Mouse (Mus musculus) embryonic facial prominence, embryonic 11.5 days (tissue): Measurements from ENCODE around the gene Flot1. TPM values are rescaled to one million over a fixed set of nuclear protein-coding genes. Genes with fewer than 3 reads are reported as not detected.

Experiments used
- ATAC-seq: fragments of 200-750 bp; cut with Nextera tagmentation; replicated peaks from 2 replicates; pipeline ENCODE4 v1.8.0; 2017; ENCODE audit warnings: low read depth; ENCODE audit not compliant: insufficient number of reproducible peaks, low FRiP score, low TSS enrichment
- DNase-seq: peaks from one replicate; pipeline ENCODE4 v3.0.0-alpha.2; 2015; ENCODE audit warnings: low spot score
- H3K27ac ChIP-seq: fragments of 300-500 bp; sonication (generic); replicated peaks from 2 replicates; pipeline ENCODE4 v1.5.1; 2014; ENCODE audit warnings: mild to moderate bottlenecking, low read depth, low read length, control low read depth
- H3K27me3 ChIP-seq: fragments of 300-500 bp; sonication (generic); 2 replicates; pipeline ENCODE4 v1.6.1; 2014; ENCODE audit warnings: mild to moderate bottlenecking, low read length, moderate library complexity, mixed read lengths; ENCODE audit not compliant: control insufficient read depth, insufficient read depth
- H3K36me3 ChIP-seq: fragments of 300-500 bp; sonication (generic); replicated peaks from 2 replicates; pipeline ENCODE4 v1.6.1; 2014; ENCODE audit warnings: low read depth, mild to moderate bottlenecking, low read length, moderate library complexity, mixed read lengths; ENCODE audit not compliant: control insufficient read depth, insufficient read depth
- H3K4me1 ChIP-seq: fragments of 300-500 bp; sonication (generic); 2 replicates; pipeline ENCODE4 v1.6.1; 2014; ENCODE audit warnings: low read length, mixed read lengths; ENCODE audit not compliant: control insufficient read depth, insufficient read depth
- H3K4me2 ChIP-seq: fragments of 300-500 bp; sonication (generic); 2 replicates; pipeline ENCODE4 v1.6.1; 2014; ENCODE audit warnings: low read depth, mild to moderate bottlenecking, control low read depth, low read length, moderate library complexity
- H3K4me3 ChIP-seq: fragments of 300-500 bp; sonication (generic); 2 replicates; pipeline ENCODE4 v1.5.1; 2014; ENCODE audit warnings: low read depth, low read length, control low read depth
- H3K9ac ChIP-seq: fragments of 300-500 bp; sonication (generic); replicated peaks from 2 replicates; pipeline ENCODE4 v1.6.1; 2014; ENCODE audit warnings: mild to moderate bottlenecking, control low read depth, low read length
- H3K9me3 ChIP-seq: fragments of 300-500 bp; sonication (generic); replicated peaks from 2 replicates; pipeline ENCODE4 v1.6.1; 2016; ENCODE audit warnings: mild to moderate bottlenecking, low read length, inconsistent platforms, mixed read lengths; ENCODE audit not compliant: control insufficient read depth
- WGBS: fragments of 180-500 bp; shearing (Covaris S2); extraction: QIAGEN DNeasy Blood & Tissue Kit; methylation state at CpG from one replicate; pipeline ENCODE4 v1.1.7; 2014; 5-methylcytosine and 5-hydroxymethylcytosine counted together
- polyA plus RNA-seq: library from polyadenylated mRNA; unstranded; fragments of >200 nt; fragmentation: Nextera tagmentation; extraction: Ambion mirVana; gene quantifications from 2 replicates; pipeline ENCODE4 v1.2.1, GENCODE M21; 2014

Flot1 gene
- polyA plus RNA-seq, 1 experiment from 2014 or later, result 53.8 TPM

DNA sequence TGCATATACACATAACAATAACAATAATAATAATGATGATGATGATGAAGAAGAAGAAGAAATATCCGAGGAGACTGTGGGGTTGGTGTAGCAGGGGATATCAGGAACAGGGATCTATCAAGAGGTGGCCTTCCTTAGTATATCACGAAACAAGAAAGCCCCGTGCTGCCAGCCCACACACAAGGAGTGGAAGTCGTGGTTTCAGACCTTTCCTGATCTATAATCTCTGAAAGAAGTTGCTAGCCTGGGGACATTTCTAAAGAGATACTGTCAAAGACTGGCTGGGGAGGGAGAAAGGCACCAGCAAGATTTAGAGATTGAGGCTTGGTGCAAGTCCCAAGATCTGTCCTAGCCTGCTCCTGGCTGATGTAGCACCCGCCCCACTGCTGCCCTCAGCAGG is 26.2 kb upstream of the Flot1 start:
- no peak overlapping the region for H3K9ac ChIP-seq
- H3K4me3 ChIP-seq, result no peak overlapping the region
- H3K4me1 ChIP-seq, result no peaks in the 10 kb centered on the region
- WGBS, result 70% methylated on average over 5 of the region's 5 CpGs
- H3K36me3 ChIP-seq, result no peaks in the 10 kb centered on the region
- no peaks in the 10 kb centered on the region for H3K9me3 ChIP-seq
- H3K4me2 ChIP-seq, result no peak overlapping the region
- ATAC-seq, result no peak
- no peaks in the 10 kb centered on the region; the same call in 1 of the 2 replicates for H3K27me3 ChIP-seq
- no peak overlapping the region for H3K27ac ChIP-seq
- no peak for DNase-seq

DNA sequence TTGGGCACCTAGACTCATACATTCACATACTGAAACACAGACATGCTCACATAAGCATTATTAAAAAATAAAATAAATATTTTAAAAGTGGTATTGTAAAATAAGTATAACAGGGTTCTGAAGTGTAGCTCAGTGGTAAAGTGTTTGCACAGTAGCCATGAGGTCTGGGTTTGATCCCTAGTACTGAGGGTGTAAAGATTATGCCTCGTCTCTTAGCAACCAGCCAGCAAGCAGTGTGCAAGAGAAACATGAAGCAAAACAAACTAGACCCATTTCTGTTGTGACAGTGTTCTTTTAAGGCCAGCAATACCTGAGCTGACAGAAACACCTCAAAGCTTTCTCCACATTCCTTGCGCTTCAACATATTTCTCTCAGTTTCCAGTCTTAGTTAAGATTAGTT is 22.1 kb upstream of the Flot1 start:
- no peak for DNase-seq
- Histone ChIP-seq H3K9ac (no peak overlapping the region), H3K4me3 (no peak overlapping the region), H3K27ac (no peak overlapping the region), H3K4me2 (no peak overlapping the region), H3K9me3 (no peaks in the 10 kb centered on the region), H3K4me1 (no peaks in the 10 kb centered on the region), H3K27me3 (no peaks in the 10 kb centered on the region; the same call in 1 of the 2 replicates), H3K36me3 (no peaks in the 10 kb centered on the region)
- 78% methylated on average over 2 of the region's 2 CpGs for WGBS
- ATAC-seq, result no peak

DNA sequence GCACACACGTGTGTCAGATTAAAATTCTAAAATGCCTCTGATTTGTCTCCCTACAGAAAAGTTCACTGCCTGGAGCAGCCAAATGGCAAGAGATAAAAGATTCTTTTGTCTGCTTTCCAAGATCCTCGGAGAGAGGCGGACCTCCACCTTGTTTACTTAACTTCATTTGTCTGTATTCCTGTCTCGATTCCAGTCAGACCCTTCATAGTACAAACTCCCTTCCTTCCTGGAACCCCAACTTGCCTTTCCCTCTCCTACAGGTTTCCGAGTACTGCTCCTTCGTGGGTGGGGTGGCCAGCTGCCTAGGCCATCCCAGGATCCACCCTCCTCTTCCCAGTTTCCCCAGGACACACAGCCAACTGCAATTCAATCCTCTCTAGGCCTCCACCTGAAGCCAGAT is 20.0 kb upstream of the Flot1 start:
- no peaks in the 10 kb centered on the region for H3K36me3 ChIP-seq
- H3K9me3 ChIP-seq, result no peaks in the 10 kb centered on the region
- DNase-seq, result no peak
- no peak overlapping the region for H3K27ac ChIP-seq
- no peaks in the 10 kb centered on the region for H3K4me1 ChIP-seq
- H3K4me3 ChIP-seq, result no peak overlapping the region
- 46% methylated on average over 6 of the region's 6 CpGs for WGBS
- no peaks in the 10 kb centered on the region; the same call in 1 of the 2 replicates for H3K27me3 ChIP-seq
- no peak overlapping the region for H3K4me2 ChIP-seq
- H3K9ac ChIP-seq, result no peak overlapping the region
- ATAC-seq, result no peak

DNA sequence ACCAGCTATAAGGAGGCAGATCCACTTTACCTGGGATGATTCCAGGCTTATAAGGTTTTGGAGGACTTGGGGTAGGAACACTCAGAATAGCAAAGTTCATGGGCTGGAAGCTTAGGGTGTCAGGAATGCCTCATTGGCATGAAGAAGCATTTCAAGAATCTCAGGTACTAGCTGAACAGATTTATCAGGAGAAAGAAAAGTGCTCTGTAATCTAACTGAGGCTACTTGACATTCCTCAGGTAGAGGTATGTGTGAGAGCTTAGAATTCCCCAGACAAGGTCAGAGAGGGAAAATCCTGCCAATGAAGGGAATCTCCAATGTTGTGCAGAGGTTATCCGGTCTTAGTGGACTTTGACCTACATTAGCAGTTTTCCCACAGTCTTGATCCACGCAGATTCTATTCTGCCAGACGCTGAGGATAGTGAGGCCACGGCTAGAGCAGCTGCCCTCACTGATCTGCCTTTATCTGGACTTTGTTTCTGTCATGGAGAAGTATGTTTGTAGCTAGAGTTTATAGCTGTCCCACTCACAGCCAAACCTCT is 19.1 kb upstream of the Flot1 start:
- ATAC-seq (no peak), DNase-seq (no peak)

DNA sequence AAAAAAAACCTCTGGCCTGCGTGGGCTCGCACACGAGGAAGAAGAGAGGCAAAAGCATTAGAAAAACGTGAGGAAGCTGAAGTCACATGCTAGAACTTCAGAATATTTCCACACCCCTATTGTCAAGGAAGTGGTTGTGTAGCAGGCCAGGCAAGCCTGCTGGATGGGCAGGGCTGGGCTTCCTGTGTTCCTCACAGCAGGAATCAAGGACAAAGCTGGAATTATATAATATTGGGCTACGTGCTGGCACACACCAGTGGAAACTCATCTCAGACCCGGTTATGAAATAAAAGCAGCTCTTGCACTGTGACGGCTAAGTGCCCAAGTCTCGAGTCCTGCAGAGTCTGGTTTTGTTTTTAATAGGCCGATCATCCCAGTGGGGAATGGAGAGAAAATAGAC is 15.0 kb upstream of the Flot1 start:
- Histone ChIP-seq H3K27me3 (no peaks in the 10 kb centered on the region), H3K36me3 (no peaks in the 10 kb centered on the region), H3K9ac (no peak overlapping the region), H3K27ac (no peak overlapping the region), H3K4me2 (no peak overlapping the region), H3K4me1 (no peaks in the 10 kb centered on the region), H3K4me3 (no peak overlapping the region), H3K9me3 (no peaks in the 10 kb centered on the region)
- ATAC-seq, result no peak
- no peak for DNase-seq
- 74% methylated on average over 9 of the region's 9 CpGs for WGBS

More for the DNA sequence above, 19.1 kb upstream of the Flot1 start:
- WGBS, result 91% methylated on average over 4 of the region's 4 CpGs
- Histone ChIP-seq H3K36me3 (no peaks in the 10 kb centered on the region), H3K4me1 (no peaks in the 10 kb centered on the region), H3K4me3 (no peak overlapping the region), H3K27ac (no peak overlapping the region), H3K9me3 (no peaks in the 10 kb centered on the region), H3K27me3 (no peaks in the 10 kb centered on the region), H3K4me2 (no peak overlapping the region), H3K9ac (no peak overlapping the region)

DNA sequence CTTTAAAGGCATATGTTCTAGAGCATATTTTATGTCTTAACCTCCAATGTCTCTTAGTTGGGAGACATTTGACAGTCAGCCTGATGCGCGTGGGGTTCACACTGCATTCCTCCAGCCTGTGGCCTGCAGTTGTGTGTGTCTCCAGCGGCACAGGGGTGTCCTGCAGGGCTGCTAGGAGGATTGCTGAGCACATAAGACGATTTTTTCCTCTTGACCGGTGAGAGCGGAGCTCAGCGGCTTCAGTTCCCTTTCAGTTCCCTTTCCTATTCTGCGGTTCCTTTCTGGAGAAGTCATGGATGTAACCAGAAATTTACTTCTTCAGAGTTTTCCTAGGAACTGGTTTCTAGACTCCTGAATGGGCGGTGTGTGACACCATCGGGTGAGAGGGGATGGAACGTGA is 13.6 kb upstream of the Flot1 start:
- Histone ChIP-seq H3K9ac (no peak overlapping the region), H3K27ac (no peak overlapping the region), H3K36me3 (no peaks in the 10 kb centered on the region), H3K27me3 (no peaks in the 10 kb centered on the region), H3K4me3 (no peak overlapping the region), H3K4me2 (no peak overlapping the region), H3K9me3 (no peaks in the 10 kb centered on the region), H3K4me1 (no peaks in the 10 kb centered on the region)
- DNase-seq, result no peak
- 91% methylated on average over 11 of the region's 11 CpGs for WGBS
- no peak for ATAC-seq

DNA sequence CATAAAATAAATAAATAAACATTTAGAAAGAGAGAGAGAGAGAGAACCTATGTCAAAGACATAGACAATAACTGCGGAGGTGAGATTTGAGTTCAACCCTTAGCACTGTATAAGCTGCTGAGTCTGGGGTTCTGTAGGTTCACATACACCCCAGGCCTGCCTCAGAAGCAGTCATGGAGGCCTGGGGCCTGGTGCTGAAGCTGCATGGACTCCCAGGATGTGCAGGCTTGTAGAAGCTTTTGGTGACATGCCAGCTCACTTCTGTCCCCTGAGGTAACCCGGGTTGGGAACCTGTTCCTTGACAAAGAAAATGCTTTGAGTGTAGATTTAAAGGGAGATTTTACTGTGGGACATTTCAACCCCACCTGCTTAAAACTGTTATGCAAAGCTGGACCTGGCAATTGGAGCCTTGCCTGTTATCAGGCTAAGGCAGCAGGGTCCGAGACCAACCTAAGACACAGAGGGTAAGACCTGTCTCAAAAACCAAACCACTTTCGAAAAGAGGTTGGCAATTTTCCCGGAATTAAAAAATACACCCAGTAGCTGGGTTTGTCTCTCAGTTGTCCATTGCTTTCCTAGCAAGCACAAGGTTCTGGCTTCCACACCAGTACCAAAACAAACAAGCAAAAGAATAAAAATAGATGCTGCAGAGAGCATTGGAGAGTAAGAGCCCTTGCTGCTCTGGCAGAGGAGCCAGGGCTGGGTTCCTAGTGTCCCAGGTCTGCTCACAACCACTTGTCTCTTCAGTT is 12.0 kb upstream of the Flot1 start:
- no peaks in the 10 kb centered on the region for H3K9me3 ChIP-seq
- H3K9ac ChIP-seq, result no peak overlapping the region
- no peaks in the 10 kb centered on the region for H3K4me1 ChIP-seq
- no peaks in the 10 kb centered on the region for H3K27me3 ChIP-seq
- H3K4me2 ChIP-seq, result no peak overlapping the region
- H3K27ac ChIP-seq, result no peak overlapping the region
- ATAC-seq (no peak), DNase-seq (no peak)
- 86% methylated on average over 5 of the region's 5 CpGs for WGBS
- no peaks in the 10 kb centered on the region for H3K36me3 ChIP-seq
- no peak overlapping the region for H3K4me3 ChIP-seq

DNA sequence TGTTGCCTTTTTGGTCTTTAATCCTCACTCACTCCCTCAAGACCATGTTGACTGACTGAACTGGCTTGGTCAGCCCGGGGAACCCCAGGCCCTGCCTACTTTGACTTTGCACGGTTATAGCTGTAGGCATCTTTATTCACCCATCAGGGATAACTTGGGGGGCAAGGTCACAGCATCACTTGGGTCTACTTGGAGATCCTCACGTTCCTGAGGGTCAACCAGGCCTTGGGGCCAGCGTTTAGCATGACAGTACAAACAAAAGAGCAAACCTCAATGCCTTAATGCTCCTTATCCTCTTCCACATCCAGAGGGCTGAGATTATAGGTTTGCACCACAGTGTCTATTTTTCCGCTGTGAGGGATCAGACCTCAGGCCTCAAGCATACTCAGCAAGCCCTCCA is 10.7 kb upstream of the Flot1 start:
- WGBS, result 69% methylated on average over 5 of the region's 5 CpGs

More for the DNA sequence above, 10.7 kb upstream of the Flot1 start:
- no peaks in the 10 kb centered on the region for H3K9me3 ChIP-seq
- no peaks in the 10 kb centered on the region for H3K36me3 ChIP-seq
- DNase-seq (no peak), ATAC-seq (no peak)
- peaks cover 3% of the 10 kb centered on the region; the same call in 1 of the 2 replicates for H3K4me1 ChIP-seq
- H3K4me3 ChIP-seq, result no peak overlapping the region
- no peak overlapping the region for H3K4me2 ChIP-seq
- no peak overlapping the region for H3K9ac ChIP-seq
- H3K27ac ChIP-seq, result no peak overlapping the region
- H3K27me3 ChIP-seq, result no peaks in the 10 kb centered on the region
